Mouse (Mus musculus) 416B (cell line): ENCODE measurements around the gene Rpl11.
"Not testable (repeated sequence)": the region's sequence is repeated elsewhere in the genome, so short reads cannot be mapped to it uniquely, and the experiment has no call there.

Experiments used
- DNase-seq: peaks from one replicate; pipeline ENCODE4 v3.0.0; 2011; ENCODE audit warnings: low read depth

Rpl11 gene

DNA sequence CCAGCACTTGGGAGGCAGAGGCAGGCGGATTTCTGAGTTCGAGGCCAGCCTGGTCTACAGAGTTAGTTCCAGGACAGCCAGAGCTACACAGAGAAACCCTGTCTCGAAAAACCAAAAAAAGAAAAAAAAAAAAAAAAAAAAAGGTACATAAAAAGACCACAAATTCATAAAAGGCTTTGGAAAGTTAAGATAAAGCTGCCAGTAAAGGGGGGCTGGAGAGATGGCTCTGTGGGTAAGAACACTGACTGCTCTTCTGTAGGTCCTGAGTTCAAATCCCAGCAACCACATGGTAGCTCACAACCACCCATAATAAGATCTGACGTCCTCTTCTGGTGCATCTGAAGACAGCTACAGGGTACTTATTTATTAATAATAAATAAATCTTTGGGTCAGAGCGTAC, 73.0 kb downstream of the Rpl11 start:
- not testable (repeated sequence) for DNase-seq
